Mouse (Mus musculus) bone marrow macrophage, adult 2 months (primary cell): Measurements from ENCODE around the gene Pheta1. TPM values are rescaled to one million over a fixed set of nuclear protein-coding genes. Genes with fewer than 3 reads are reported as not detected.

Experiments used
- H3K27ac ChIP-seq: 2 replicates; pipeline ENCODE4 v1.5.1; 2012; ENCODE audit warnings: low read depth, low read length; ENCODE audit not compliant: insufficient read depth
- H3K4me1 ChIP-seq: 2 replicates; pipeline ENCODE4 v1.6.1; 2012; ENCODE audit warnings: low read length; ENCODE audit not compliant: control insufficient read depth, insufficient read depth
- H3K4me3 ChIP-seq: 2 replicates; pipeline ENCODE4 v1.5.1; 2012; ENCODE audit warnings: mild to moderate bottlenecking, low read length, moderate library complexity; ENCODE audit not compliant: insufficient read depth
- CTCF ChIP-seq: IDR thresholded peaks from 2 replicates; pipeline ENCODE4 v1.5.1; 2012; ENCODE audit warnings: low read depth, mild to moderate bottlenecking, low read length, moderate library complexity
- POLR2A ChIP-seq: IDR thresholded peaks from 2 replicates; pipeline ENCODE4 v1.6.1; 2012; ENCODE audit warnings: mild to moderate bottlenecking, low read depth, low read length, borderline replicate concordance
- polyA plus RNA-seq: library from polyadenylated mRNA; stranded (reverse); fragments of >200 nt; gene quantifications from 2 replicates; pipeline ENCODE4 v1.2.4, GENCODE M21; 2012; ENCODE audit not compliant: missing spikeins, insufficient read depth, insufficient read length

The Pheta1 gene
- polyA plus RNA-seq, 1 experiment = 6.6 TPM

DNA sequence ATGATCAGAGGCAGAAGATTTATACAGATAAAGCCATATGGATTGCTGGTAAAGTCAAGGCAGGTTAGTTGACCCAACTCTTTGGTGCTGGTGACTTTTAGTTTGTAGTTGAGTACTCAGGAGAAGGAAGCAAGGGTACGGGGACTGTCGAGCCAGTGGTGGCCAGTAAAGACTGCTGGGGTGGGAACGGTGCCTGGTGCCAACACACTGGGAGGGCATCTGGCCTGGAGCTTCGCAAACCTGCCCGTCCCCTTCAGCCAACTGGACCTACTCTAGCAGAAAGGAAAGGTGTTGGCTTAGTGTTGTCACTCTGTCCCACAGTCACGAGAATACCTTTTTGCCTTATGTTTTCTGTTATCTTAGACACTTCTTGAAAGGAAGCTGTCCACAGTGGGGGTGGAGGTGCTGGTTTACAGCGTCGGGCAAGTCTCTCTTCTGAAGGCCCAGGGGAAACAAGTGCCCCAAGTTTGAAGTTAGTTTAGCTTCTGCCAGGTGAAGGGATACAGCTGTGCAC lies 32.9 kb upstream of the Pheta1 start:
- H3K27ac ChIP-seq = no peak overlapping the region
- H3K4me3 ChIP-seq = no peak overlapping the region
- TF ChIP-seq POLR2A = no peak
- TF ChIP-seq CTCF = no peak
- peaks cover 18% of the 10 kb centered on the region for H3K4me1 ChIP-seq

DNA sequence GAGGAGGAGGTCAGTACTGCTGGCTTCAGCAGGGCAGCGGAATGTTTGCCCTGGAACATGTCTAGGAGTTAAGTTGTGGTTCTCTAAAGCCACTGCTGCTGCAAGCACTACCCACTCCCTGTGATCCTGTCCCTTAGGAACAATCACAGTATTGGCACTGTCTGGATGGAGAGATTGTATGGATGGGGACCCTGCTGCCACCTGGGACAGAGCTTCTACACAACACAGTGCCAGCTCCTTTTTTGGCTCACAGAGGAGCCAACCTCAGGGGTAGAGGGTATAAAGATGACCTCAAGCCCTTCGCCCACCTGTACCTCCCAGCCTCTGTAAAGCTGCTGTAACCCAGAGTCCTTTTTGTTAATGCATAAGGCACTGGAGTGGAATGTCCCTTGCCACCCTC lies 32.2 kb upstream of the Pheta1 start:
- peaks cover 13% of the 10 kb centered on the region for H3K4me1 ChIP-seq
- H3K27ac ChIP-seq = no peak overlapping the region
- H3K4me3 ChIP-seq = no peak overlapping the region
- TF ChIP-seq CTCF (no peak), POLR2A (no peak)

DNA sequence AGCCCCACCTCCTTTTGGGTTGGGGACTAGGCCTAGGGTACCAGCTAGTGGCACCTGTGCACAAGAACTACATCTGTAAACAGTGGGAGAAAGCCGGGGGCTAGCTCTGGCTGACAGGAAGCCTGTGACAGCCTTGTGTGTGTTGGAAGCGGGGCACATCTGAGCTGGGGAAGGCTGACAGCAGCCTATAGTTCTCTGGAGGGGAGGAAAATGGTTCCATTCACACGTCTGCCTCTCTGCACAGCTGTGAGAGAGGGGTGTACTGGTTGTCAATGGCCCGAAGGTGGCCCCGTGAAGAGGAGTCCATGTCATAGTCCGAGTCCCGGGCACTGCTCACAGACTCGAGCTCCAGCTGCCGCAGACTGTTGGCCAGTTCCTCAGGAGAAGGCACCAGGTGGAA lies 31.2 kb upstream of the Pheta1 start:
- TF ChIP-seq CTCF (no peak), POLR2A (no peak)
- no peak overlapping the region for H3K4me3 ChIP-seq

DNA sequence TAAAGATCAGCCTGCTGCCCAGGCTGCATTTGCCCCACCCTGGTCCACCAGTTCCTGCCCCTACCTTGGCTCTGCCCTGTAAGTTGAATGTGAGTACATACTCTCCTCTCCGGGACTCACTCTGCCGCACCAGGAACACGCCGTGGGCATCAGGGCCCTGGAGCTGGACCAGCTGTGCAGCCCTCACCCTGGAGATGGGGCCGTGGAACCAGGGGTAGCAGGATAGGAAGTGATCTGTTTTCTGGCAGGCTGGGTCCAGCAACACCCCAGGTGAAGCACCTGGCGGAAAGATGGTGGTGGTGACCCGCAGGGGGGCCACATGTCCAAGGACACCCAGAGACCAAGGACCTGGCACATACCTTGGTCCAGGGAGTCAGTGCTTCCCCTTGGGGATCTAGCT lies 30.4 kb upstream of the Pheta1 start:
- TF ChIP-seq CTCF (no peak), POLR2A (no peak)
- Histone ChIP-seq H3K27ac (no peak overlapping the region), H3K4me1 (peaks cover 7% of the 10 kb centered on the region), H3K4me3 (no peak overlapping the region)

More for the DNA sequence above, 31.2 kb upstream of the Pheta1 start:
- Histone ChIP-seq H3K27ac (no peak overlapping the region), H3K4me1 (peaks cover 8% of the 10 kb centered on the region; the same call in 1 of the 2 replicates)

DNA sequence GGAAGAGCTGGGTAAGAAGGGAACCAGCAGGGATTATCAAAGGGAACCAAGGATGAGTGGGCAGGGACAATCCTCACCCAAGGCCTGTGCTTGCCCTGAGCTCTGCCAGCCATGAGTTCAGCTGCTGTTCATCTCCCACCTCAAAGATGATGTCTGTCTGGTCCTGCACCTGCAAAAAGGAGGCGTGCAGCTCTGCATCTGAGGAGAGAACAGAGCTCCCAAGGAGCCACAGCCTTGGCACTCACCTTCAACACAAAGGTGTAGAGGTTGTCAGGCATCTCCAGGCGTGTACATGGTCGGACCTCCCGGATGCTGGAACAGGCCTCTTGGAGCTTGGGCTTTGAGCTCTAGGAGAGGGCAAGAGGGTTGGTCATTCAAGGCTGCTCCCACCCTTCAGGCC lies 29.9 kb upstream of the Pheta1 start:
- Histone ChIP-seq H3K27ac (no peak overlapping the region), H3K4me1 (peaks cover 12% of the 10 kb centered on the region), H3K4me3 (no peak overlapping the region)
- TF ChIP-seq CTCF = no peak
- TF ChIP-seq POLR2A = no peak

DNA sequence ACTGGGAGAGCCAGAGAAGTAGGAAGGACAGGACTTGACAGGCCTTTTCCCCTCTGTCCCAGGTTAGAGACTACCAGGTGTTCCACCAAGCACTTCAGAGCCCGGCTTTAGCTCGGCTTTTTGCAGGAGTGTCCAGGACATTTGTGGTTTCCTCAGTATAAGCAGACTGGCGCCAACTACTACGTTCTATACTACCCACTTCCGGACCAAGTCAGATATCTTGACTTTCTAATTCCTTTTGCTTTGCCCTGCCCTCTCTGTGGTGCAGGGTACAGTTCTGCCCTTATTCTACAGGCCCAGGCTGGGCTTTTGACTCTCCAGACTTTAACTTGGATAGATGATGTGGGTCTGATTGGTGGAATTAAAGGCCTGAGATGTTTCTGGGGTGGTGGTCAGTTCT lies 29.2 kb upstream of the Pheta1 start:
- Histone ChIP-seq H3K27ac (no peak overlapping the region), H3K4me3 (no peak overlapping the region), H3K4me1 (peaks cover 17% of the 10 kb centered on the region)
- TF ChIP-seq POLR2A (no peak), CTCF (no peak)

DNA sequence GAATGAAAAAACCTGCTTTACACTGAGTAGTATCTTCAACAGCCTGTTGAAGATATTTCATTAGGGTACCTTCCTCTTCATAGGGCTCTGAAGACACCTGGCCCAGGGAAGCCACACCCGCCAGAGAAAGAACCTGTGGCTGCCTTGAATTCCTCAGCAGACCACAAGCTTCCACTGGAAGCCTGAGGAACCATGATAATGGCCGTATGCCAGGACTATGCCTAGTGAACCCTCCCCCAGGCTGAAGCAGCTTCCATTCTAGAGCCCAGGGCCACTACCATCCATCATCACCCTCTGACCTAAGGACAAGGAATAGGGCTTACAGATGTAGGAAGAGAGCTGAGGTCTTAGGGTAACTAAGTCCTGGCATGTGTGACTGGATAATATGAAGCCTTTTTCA lies 28.6 kb upstream of the Pheta1 start:
- TF ChIP-seq CTCF (no peak), POLR2A (no peak)
- H3K27ac ChIP-seq = no peak overlapping the region
- H3K4me3 ChIP-seq = no peak overlapping the region
- H3K4me1 ChIP-seq = peaks cover 23% of the 10 kb centered on the region

DNA sequence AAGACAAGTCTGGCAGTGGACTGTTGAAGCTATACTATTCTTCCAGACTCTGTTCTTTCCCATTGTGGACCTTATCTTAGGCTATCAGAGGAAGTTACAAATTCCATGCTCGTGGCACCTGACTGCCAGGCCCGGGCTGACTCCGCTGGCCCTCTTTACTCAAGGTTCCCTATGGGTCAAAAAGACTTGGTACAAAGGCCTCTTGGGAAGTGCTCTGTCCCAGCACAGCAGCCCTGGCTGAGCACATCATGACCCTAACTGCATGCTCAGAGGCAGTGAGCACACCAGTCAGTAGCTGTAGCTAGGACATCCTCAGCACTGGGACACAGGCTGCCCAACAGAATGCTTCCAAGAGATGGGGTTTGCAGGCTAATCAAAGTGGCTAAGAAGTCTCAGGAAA lies 28.1 kb upstream of the Pheta1 start:
- no peak overlapping the region for H3K4me3 ChIP-seq
- peaks cover 28% of the 10 kb centered on the region for H3K4me1 ChIP-seq

DNA sequence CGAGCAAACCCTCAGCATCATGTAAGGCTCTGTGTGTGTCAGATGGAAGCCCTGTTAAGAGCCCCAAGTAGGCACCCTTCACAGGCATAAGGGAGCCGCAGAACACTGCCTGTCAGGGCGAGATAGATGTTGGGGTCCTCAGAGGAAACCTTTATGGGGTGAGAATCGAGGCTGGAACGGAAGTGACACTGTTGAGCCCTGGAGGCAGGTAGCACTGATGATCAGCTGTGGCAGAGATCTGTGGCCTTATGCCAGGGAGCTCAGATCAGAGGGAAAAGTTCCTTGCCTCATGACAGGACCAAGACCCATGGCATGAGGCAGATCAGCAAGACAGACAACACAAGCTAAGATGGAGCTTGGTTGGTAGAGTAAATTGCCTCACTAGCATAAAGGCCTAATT lies 27.7 kb upstream of the Pheta1 start:
- H3K4me3 ChIP-seq = no peak overlapping the region
- TF ChIP-seq POLR2A (no peak), CTCF (no peak)
- no peak overlapping the region for H3K27ac ChIP-seq
- peaks cover 31% of the 10 kb centered on the region for H3K4me1 ChIP-seq

More for the DNA sequence above, 28.1 kb upstream of the Pheta1 start:
- TF ChIP-seq CTCF = no peak
- TF ChIP-seq POLR2A = no peak
- H3K27ac ChIP-seq = no peak overlapping the region

DNA sequence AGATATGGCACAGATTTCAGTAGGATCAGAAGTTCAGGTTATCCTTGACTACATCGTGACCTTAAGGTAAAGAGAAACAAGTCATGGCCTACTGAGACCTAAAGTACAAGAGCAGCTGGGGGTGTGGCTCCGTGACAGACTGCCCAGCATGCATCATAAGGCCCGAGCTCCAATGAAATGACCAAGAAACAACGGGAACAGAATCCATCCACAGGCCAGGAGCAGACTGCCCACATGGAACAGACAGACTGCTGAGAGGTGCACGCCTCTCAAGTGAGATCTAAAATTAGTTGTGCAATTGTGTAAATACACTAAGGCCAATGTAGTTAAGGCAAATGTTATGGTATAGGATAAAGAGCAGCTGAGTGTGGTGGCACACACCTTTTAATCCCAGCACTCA lies 27.2 kb upstream of the Pheta1 start:
- H3K4me1 ChIP-seq = peaks cover 33% of the 10 kb centered on the region
- no peak overlapping the region for H3K27ac ChIP-seq
- TF ChIP-seq CTCF = no peak
- no peak for TF ChIP-seq POLR2A
- H3K4me3 ChIP-seq = no peak overlapping the region

DNA sequence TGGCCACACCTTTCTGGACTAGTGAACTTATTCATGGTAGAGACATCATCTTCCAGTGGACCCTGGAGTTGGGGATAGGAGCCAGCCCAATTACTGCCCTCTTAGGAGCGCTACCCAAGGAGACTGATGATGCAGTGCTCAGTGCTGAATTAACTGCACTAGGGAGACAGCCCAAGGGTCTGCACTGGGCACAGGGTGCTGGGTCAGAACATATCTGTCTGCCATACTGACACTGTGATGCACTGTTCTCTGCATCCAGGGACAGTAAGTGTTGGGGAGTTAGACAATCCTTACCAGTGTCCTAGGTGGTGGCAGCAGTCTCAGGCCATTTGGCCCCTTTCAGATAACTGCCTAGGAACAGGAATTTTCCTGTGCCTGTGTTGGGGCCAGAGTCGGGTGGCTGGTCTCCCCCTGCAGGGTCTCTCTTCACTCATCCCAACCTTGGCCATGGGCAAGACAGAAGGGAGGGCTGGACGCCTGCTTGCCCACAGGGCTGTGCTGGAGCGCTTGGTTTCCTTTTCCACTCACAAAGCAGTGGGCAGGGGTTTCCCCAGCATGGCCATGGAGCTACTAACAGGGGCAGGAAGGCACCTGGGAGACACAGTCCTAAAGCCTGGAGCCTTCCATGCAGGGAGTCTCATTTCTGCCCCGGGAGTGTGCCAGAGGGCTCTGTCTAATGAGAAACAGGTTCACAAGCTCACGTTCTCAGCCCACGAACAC lies 25.8 kb upstream of the Pheta1 start:
- Histone ChIP-seq H3K4me1 (peaks cover 38% of the 10 kb centered on the region), H3K27ac (no peak overlapping the region), H3K4me3 (no peak overlapping the region)
- TF ChIP-seq CTCF (no peak), POLR2A (no peak)
